Mouse (Mus musculus) testis, adult 2 months (tissue): ENCODE data around the gene Tyro3.

Experiments
- CTCF ChIP-seq: fragments of 200-500 bp; IDR thresholded peaks from 2 replicates; pipeline ENCODE4 v1.5.1; 2012; ENCODE audit warnings: low read depth, mild to moderate bottlenecking, inconsistent platforms, low read length, moderate library complexity; ENCODE audit not compliant: control insufficient read depth, insufficient read depth, insufficient replicate concordance
- POLR2A ChIP-seq: fragments of 200-500 bp; IDR thresholded peaks from 2 replicates; pipeline ENCODE4 v1.6.1; 2012; ENCODE audit warnings: low read depth, mild to moderate bottlenecking, inconsistent platforms, low read length, moderate library complexity; ENCODE audit not compliant: control insufficient read depth

GRCm38 (mm10) chr2:119814376-119814933 is 16.9 kb downstream of the Tyro3 start:
- no peak for TF ChIP-seq CTCF
- TF ChIP-seq POLR2A = no peak
